Mouse (Mus musculus): ENCODE data around the gene H2-Oa. TPM values are rescaled to one million over a fixed set of nuclear protein-coding genes. Genes with fewer than 3 reads are reported as not detected.

The H2-Oa gene
- not detected for total RNA-seq (2021)

DNA sequence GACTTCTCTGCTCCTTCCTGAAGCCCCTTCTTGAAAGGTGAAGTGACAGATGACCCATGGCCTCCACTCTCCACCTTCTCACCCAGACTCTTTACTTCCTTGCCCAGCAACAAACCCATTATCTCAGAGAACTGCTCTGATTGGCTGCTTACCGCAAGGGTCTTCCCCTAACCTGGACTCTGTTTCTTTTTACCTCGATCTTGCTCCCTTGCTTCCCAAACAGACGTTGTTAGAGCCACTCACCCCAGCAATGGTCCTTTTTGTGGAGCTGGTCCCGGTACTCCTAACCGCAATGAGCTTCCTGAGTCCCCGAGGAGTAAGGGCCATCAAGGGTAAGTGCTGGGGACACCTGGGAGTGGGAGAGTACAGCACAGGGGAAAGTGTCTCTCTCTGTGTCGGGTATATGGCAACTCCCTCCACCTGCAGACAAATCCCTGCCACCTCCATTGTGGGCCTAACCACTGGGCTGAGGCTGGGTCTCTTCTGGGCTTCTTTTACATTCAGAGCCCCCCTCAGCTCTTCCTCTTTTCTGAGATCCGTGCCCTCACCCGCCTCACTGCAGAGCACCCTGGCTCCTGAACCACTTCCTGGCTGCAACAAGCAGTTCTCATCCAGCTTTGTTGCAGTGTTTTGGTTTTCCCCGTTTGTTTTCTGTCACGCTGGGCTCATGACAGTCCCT, at the start of gene H2-Oa:
TSS of gene H2-Oa (plus strand) at position 144 of the 679 bp plus-strand sequence.
- intact Hi-C loops (cut with DNase I), result no loop called here
- no peak for DNase-seq

DNA sequence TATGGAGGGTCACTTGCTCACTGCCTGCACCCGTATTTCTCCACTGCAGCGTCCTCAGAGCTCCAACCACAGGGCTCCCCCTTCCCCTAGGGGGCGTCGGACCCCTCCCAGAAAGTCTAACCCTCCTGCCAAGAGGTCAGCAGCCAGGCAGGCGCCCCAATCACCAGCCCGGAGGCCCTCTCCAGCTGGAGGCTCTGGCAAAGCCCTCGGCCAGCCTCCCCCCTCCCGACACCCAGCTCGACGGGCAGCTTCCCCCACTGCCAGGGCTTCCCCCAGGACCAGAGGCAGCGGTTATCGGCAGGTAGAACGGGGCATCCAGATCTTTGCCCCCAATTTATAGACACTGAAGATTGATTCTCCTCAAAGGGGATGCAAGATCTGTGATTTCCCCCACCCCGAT, 46.2 kb upstream of the H2-Oa start:
- intact Hi-C loops (cut with DNase I), result no loop called here
- no peak for DNase-seq

DNA sequence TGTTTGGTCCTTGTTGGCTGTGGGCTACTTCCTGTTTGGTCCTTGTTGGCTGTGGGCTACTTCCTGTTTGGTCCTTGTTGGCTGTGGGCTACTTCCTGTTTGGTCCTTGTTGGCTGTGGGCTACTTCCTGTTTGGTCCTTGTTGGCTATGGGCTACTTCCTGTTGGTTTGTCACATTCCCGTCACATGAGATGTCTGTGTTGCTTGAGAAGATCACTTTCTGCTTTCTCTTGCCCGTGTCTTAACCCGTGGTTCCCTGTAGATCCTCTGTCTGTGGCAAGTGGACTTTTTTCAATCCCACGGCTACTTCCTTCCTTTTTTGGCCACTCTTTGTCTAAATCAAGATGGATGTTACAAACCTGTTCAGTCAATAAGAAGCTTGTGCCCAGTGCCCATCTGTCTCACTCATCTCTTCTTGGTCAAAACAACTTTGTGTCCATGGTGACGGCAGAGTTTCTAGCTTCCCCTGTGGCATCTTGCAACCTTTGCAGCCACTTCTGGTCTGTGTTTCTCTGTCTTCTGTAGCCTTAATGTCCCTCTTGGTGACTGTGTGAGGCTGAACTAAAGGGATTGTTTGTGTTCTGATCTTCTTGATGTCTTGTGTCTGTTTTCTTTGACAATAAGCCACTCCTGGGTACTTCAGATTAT, 44.6 kb upstream of the H2-Oa start:
- intact Hi-C loops (cut with DNase I), result no loop called here
- no peak for DNase-seq

DNA sequence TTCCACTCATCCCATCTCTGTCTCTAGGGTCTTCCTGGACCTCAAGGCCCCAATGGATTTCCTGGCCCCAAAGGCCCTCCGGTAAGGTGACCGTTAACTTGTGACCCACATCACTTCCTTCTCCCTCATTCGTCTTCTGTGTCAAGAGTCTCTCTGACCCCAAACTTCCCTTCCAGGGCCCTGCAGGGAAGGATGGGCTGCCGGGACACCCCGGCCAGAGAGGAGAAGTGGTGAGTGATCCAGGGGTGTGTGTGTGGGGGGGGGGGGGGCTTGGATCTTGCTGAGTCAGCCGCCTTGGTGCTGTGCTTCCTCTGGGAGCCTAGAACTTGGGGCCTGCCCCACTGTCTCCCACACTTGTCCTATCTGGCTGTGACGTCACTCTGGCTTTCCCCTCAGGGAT, 34.9 kb upstream of the H2-Oa start:
- DNase-seq, result no peak
- intact Hi-C loops (cut with DNase I), result no loop called here

DNA sequence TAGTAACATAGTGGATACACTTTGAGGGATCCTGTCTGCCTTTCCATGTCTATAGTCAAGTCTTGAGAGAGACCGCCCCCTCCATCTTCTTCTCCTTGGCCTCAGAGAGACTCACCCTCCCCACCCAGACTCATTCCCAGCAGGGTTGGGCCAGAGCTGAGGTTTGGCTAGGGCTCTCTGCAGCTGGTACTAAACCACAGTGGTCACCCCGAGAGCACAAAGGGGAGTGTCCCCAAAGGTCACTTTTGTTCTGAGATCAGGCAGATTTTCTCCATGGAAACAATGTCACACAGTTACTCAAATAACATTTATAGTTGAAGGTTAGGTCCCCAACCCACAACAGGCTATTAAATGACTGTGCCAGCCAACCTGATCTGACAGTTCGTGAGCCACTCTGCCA, 23.3 kb upstream of the H2-Oa start:
- no peak for DNase-seq
- intact Hi-C loops (cut with DNase I), result no loop called here

DNA sequence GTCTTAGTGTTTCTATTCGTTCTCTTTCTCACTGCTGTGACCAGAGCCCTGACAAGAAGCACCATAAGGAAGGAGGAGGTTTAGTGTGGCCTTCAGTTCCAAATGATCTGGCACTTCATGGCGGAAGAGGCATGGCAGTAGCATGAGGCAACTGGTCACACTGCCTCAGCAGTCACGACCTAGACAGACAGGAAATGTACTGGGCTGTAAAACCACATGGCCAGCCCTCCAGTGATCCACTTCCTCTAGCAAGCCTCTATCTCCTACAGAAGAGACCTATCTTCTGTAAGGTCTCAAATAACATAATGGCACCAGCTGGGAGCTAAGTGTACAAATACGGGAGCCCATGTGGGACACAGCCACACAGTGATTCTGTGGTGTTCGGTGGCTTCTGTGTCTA, 20.0 kb upstream of the H2-Oa start:
- no peak for DNase-seq
- intact Hi-C loops (cut with DNase I), result no loop called here

DNA sequence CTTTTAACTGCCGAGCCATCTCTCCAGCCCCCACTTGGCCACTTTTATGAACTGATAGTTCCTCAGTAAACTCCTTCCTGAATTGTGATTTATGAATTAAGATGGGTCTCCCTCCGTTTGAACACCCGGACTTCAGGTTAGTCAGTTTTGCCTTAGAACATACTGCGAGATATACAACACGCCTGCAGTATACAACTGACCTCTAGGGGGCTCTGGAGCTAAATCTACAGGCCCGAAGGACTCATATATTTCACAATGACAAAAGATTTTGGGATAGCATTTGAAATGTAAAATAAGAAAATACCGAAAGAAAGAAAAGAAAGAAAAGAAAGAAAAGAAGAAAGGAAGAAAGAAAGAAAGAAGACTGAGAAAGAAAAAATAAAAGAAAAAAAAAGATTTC, 16.9 kb upstream of the H2-Oa start:
- intact Hi-C loops (cut with DNase I), result loop anchor here (5.0 kb wide), 1 partner anchor 92 kb away; no protein-coding TSS in a partner anchor
- DNase-seq, result peak; percentile 72

DNA sequence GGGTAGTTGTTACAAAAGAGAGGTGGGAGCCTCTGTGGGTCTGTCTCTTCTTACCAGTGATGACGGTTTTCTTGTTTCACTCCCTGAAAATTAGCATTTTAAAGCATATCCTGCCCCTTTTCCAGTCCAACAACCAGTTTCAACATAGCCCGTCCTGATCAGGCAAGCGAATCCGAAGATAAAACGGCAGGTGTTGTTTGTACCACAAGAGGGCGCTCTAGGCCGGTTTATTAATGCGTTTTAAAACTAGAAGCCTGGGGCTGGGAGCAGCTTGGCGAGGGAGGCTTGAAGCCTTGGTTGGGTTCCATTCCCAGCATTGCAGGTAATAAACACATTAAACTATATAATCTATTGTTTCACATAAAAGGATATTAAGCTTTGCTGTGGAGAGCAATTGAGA, 14.6 kb upstream of the H2-Oa start:
- peak; percentile 73 for DNase-seq
- intact Hi-C loops (cut with DNase I), result loop anchor here (5.0 kb wide), 1 partner anchor 90 kb away; no protein-coding TSS in a partner anchor

DNA sequence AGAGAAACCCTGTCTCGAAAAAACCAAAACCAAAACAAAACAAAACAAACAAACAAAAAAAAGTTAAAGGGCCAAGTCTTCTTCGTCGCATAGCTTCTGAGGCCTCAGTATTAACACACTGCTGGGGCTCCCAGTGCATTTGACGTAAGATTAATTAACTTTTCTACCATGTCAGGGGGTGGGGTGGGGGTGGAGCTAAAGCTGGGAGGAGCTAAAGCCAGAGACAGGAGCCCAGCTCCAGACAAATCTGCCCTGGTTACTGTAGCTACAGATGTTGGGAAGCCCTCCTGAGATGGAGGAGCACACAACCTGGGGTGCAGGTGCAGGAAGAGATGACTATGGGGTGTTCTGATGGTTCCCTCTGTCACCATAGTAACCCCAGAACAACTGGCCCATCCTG, 14.0 kb upstream of the H2-Oa start:
- intact Hi-C loops (cut with DNase I), result loop anchor here (5.0 kb wide), 1 partner anchor 89 kb away; no protein-coding TSS in a partner anchor
- no peak for DNase-seq

DNA sequence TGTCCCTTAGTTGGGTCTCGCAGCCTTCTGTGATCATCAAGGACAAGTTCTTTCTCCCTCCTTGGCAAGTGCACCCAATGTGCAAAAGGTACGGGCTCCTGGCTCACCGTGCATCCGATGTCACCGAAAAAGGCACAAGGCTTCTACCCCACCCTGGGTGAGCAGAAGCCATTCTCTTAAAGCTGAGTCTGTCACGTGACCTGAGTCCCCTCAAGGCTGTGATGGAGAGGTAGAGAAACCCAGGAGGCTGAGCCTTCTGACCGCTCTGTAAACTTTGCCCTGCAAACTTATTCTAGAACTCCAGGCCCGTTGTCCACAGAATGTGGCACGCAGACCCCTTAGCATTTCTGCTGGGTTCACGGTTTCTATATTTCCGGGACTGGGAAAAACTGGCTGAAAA, 13.1 kb upstream of the H2-Oa start:
- intact Hi-C loops (cut with DNase I), result loop anchor here (5.0 kb wide), 1 partner anchor 88 kb away; no protein-coding TSS in a partner anchor
- no peak for DNase-seq

DNA sequence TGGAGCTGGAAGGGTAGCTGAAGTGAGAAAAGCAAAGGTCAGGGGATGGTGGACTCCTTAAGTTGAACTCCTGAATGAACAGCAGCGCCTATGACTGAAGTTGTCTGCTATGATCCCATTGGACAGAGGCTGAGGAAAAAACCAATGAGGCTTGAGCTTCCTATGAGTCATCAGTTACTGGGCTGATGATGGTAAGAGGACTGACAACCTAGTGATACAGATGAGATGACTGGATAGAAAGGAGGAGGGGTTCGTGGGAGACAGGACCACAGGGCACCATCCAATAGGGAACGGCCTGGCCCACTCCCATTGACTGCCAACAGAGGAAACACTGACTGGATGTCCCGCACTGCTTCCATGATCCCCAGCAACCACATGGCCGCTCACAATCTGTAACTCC, 12.5 kb upstream of the H2-Oa start:
- intact Hi-C loops (cut with DNase I), result loop anchor here (5.0 kb wide), 1 partner anchor 88 kb away; no protein-coding TSS in a partner anchor
- DNase-seq, result no peak

DNA sequence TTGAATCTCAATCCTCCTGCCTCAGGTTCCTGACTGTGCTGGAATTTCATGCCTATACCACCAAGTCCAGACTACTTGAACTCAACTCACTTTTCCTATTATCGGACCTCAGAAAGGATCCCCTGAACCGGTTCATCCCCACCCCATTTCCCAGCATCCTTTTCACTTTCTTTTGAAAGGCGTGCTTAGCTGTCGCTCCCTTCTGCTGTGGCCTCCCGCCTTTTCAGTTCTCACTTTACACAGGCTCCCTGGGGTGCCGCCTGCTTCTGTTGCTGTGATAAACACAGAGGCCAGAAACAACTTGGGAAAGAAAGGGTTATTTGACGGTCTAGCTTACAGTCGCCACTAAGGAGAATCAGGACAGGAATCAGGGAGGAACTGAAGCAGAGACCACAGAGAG, 9.0 kb upstream of the H2-Oa start:
- DNase-seq, result no peak
- intact Hi-C loops (cut with DNase I), result no loop called here

DNA sequence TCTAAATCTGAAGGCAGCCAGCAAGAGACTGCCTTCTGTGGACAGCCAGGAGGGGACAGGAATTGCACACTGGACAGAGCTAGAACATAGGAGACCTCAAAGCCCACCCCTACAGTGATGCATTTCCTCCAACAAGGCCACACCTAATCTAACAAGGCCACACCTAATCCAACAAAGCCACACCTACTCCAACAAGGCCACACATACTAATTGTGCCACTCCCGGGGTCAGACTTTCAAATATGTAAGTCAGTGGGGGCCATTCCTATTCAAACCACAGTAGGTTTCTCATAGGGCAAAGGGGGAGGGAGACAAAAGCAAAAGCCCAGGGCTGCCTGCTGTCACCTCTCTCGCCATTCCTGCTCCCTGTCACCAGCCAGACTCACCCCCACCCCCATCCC, 4.8 kb upstream of the H2-Oa start:
- intact Hi-C loops (cut with DNase I), result no loop called here
- no peak for DNase-seq

DNA sequence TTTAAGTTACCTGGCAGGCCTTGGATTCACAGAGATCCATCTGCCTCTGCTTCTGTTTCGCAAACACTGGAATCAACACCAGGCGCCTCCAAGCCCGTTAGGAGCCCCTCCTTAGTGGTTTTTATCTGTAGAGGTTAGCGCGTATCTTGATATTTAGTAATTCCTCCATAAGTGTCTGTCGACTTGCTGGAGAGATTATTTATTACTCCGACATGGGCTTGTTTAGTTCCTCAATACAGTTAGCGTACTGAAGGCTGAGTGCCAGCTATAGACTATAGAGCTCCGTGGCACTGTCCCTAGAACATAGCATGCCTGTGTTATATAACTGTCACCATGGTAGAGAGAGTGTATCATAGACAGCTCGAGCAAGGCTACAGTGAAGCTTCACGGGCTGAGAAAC, 4.0 kb upstream of the H2-Oa start:
- no peak for DNase-seq
- intact Hi-C loops (cut with DNase I), result no loop called here

DNA sequence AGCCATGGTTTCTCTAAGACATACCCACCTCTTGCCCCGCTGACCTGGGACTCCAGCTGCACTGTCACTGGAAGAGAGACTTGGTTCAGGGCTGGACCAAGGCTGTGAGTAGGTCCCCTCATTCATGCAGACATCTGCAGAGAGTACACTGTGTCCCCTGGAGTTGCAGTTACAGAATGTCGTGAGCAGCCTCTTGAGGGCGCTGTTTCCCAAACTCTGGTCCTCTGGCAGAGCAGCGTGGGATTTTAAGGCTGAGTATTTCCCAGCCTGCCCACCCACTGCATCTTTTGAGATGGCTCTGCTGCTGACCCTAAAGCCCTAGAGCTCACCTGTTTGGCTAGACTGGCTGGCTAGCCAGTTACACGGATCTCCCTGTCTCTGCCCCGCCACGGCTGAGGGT, 1.2 kb upstream of the H2-Oa start:
- intact Hi-C loops (cut with DNase I), result no loop called here
- peak; percentile 27 for DNase-seq

DNA sequence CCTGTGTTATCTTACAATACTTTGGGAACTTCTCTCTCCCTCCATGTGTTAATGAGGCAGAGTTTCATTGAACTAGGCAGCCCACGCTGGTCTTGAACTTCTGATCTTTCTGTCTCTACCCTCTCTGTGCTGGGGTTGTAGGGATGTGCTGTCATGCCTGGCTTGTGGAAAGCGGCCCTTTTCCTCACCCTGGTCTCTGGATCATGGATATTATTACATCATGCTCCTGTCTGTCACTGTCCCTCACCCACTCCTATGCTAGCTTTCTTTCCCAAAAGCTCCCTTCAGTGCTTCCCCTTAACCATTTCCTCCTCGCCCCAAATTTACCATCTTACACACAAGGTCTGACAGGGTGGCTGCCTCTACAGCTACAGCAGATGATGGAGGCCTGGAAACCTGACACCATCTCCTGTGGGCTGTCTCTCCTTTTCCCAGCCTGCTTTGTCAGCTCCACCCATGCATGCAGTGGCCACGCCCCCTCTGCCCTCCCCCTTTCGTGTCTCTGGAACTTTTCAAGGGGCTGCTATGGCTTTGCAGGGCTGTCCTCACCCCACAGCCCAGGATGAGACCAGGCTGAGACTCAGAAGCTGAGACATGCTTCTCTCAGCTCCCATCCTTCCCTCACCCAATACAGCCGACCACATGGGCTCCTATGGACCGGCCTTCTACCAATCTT, 1.2 kb downstream of the H2-Oa start:
- intact Hi-C loops (cut with DNase I), result no loop called here
- DNase-seq, result no peak

DNA sequence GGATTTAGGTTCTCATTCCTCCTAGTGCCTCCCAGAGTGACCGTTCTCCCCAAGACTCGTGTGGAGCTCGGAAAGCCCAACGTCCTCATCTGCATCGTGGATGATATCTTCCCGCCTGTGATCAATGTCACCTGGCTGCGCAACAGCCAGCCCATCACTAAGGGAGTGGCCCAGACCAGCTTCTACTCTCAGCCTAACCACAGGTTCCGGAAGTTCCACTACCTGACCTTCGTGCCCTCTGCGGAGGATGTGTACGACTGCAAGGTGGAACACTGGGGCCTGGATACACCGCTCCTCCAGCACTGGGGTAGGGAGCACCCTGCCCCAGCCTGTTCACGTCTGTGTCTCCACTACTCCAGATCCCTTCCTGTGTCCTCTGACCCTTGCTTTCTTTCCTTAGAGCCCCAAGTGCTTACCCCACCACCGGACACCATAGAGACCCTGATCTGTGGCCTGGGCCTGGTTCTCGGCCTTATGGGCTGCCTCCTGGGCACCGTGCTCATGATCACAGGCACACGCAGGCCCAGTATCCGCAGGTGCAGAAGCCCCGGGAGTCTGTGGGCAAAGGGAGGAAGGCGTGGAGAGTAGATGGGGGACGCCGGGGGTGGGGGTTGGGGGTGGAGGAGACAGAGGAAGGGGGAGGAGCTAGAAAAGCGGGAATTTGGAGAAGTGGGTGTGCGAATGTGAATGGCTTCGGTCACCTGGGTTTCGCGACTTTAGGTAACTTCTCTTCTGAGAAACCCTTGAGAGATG, 2.3 kb downstream of the H2-Oa start:
- intact Hi-C loops (cut with DNase I), result no loop called here
- DNase-seq, result no peak

DNA sequence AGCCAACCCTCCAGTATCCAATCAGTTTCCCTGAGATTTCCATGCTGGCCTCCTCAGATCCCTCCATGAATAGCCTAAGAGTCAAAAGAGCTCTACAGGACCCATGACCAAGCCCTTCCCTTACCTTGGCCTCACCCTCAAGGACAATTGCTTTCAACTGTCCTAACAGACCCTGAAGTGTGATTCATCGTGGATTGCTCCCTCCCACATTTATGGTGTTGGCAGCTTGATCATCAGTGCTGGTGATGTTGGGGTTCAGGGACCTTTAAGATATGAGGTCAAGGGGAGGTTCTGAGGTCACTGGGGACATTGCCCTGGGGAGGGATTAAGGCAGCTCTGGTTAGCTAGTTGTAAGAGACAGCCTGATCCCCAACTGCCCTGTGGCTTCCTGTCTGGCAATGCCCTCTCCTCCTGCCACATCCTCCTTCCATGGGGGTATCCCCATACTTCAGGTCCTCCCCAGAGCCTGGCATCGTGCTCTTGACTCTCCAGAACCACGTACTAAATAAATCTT, 4.4 kb downstream of the H2-Oa start:
- intact Hi-C loops (cut with DNase I), result no loop called here
- DNase-seq, result no peak

DNA sequence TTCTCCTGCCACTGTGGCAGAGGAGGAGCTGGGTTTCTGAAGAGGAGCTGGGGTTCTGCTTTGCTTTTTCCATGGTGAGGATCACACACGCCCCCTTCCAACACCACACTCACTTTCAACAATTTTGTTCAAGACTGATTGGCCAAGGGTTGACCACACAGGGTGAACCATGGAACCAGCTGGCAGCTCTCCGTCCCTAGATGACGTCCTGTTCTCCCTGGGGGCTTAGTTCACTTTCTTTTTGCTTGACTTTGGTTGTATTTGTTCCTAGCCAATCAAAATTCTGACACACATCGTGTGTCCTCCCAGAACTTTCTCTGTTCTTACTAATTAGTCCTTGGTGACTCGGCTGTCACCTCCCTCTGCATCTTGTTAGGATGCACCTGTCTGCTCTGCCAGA, 5.1 kb downstream of the H2-Oa start:
- intact Hi-C loops (cut with DNase I), result no loop called here
- DNase-seq, result no peak

DNA sequence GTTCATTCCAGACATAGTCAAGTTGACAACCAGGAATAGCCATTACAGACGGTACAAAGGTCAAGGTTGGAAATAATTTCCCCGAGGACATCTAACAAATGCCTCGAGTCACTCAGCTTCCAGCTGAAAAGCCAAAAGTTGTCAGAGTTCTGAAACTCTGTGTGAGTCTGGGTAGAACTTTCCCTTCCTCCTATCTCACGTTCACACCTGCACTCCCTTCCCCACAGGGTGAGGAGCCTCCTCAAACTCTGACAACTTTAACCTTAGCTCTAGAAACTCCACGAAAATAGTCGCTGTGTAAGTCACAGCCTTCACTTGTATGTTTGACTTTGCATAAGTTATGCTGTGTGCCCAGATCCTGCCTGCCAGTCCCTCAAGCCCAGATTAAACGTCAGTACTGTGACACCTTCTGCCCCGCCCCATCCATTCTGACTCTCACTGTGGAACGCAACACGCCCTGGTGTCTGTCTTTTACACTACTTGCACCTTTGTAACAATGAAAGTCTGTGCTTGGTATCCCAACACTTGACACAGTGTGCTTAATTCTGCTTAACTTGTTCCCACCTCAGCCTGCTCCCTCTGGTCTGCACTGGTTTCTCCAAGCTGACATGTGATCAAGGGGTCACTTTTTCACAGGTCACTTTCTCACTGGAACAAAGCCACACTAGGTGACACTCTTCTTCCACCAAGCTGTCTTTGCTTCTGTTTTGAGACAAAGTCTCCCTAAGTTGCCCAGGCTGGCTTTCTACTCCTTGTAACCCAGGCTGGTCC, 6.8 kb downstream of the H2-Oa start:
- no peak for DNase-seq
- intact Hi-C loops (cut with DNase I), result no loop called here
